Mouse (Mus musculus) limb, embryonic 11.5 days (tissue): ENCODE results near the gene Olfr1340. TPM values are rescaled to one million over a fixed set of nuclear protein-coding genes. Genes with fewer than 3 reads are reported as not detected.

Experiments used
- ATAC-seq: fragments of 200-750 bp; cut with Nextera tagmentation; 2 replicates; pipeline ENCODE4 v1.8.0; 2017; ENCODE audit warnings: low read depth; ENCODE audit not compliant: insufficient number of reproducible peaks, low FRiP score, low TSS enrichment
- DNase-seq: peaks from one replicate; pipeline ENCODE4 v3.0.0-alpha.2; 2015; ENCODE audit warnings: low spot score
- H3K27ac ChIP-seq: fragments of 300-500 bp; sonication (generic); replicated peaks from 2 replicates; pipeline ENCODE4 v1.5.1; 2014; ENCODE audit warnings: low read depth, mild to moderate bottlenecking, low read length
- H3K27me3 ChIP-seq: fragments of 300-500 bp; sonication (generic); 2 replicates; pipeline ENCODE4 v1.6.1; 2014; ENCODE audit warnings: mild to moderate bottlenecking, low read length, mixed read lengths; ENCODE audit not compliant: control insufficient read depth, insufficient read depth
- H3K36me3 ChIP-seq: fragments of 300-500 bp; sonication (generic); 2 replicates; pipeline ENCODE4 v1.6.1; 2014; ENCODE audit warnings: mild to moderate bottlenecking, low read length, moderate library complexity, mixed read lengths; ENCODE audit not compliant: control insufficient read depth, insufficient read depth
- H3K4me1 ChIP-seq: fragments of 300-500 bp; sonication (generic); 2 replicates; pipeline ENCODE4 v1.6.1; 2014; ENCODE audit warnings: low read length, mixed read lengths; ENCODE audit not compliant: control insufficient read depth, insufficient read depth
- H3K4me2 ChIP-seq: fragments of 300-500 bp; sonication (generic); 2 replicates; pipeline ENCODE4 v1.6.1; 2014; ENCODE audit warnings: low read depth, mild to moderate bottlenecking, moderate library complexity; ENCODE audit not compliant: severe bottlenecking
- H3K4me3 ChIP-seq: fragments of 300-500 bp; sonication (generic); 2 replicates; pipeline ENCODE4 v1.5.1; 2014; ENCODE audit warnings: low read depth, low read length
- H3K9ac ChIP-seq: fragments of 300-500 bp; sonication (generic); 2 replicates; pipeline ENCODE4 v1.6.1; 2014; ENCODE audit warnings: mild to moderate bottlenecking, low read length
- H3K9me3 ChIP-seq: fragments of 300-500 bp; sonication (generic); 2 replicates; pipeline ENCODE4 v1.6.1; 2016; ENCODE audit warnings: low read length; ENCODE audit not compliant: control insufficient read depth
- WGBS: fragments of 180-500 bp; shearing (Covaris S2); extraction: QIAGEN DNeasy Blood & Tissue Kit; methylation state at CpG from one replicate; pipeline ENCODE4 v1.1.7; 2014; 5-methylcytosine and 5-hydroxymethylcytosine counted together
- polyA plus RNA-seq: library from polyadenylated mRNA; unstranded; fragments of >200 nt; fragmentation: Nextera tagmentation; extraction: Ambion mirVana; gene quantifications from 2 replicates; pipeline ENCODE4 v1.2.1, GENCODE M21; 2014

The Olfr1340 gene
- polyA plus RNA-seq, 1 experiment from 2014 or later: not detected

DNA sequence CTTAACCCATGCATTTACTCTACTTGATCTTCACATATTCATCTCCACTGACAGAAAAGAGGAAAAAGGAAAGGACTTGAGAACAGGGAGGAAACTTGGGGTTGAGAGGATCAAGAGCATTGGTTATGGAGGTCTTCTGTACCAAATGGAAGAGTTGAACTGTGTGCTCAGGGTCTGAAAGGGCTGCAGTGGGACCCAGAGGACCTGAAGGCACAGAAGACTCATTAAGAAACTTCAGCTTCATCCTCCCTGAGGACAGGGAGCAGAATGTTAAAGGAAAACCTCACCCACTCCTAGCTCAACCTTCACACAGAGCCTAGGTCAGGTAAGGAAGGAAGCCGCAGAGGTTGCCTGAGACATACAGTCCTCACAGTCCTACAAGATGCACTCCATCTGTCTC lies 11.9 kb downstream of the Olfr1340 start, which contains the start of gene Olfr1339:
TSS of gene Olfr1339 (plus strand) at position 301 of the 400 bp plus-strand sequence.
- WGBS: 94% methylated on average over 1 of the region's 1 CpGs
- DNase-seq (no peak), ATAC-seq (no peak)
- Histone ChIP-seq H3K9me3 (no peaks in the 10 kb centered on the region), H3K9ac (no peak within 1 kb of the TSS), H3K4me1 (no peaks in the 10 kb centered on the region), H3K4me3 (no peak within 1 kb of the TSS), H3K27ac (no peak within 1 kb of the TSS), H3K4me2 (no peak within 1 kb of the TSS), H3K27me3 (no peaks in the 10 kb centered on the region), H3K36me3 (no peaks in the 10 kb centered on the region)

GRCm38 (mm10) chr4:118739574-118739973 lies 19.6 kb downstream of the Olfr1340 start:
- DNase-seq: no peak
- ATAC-seq: no peak
- 58% methylated on average over 3 of the region's 3 CpGs for whole genome bisulfite sequencing

DNA sequence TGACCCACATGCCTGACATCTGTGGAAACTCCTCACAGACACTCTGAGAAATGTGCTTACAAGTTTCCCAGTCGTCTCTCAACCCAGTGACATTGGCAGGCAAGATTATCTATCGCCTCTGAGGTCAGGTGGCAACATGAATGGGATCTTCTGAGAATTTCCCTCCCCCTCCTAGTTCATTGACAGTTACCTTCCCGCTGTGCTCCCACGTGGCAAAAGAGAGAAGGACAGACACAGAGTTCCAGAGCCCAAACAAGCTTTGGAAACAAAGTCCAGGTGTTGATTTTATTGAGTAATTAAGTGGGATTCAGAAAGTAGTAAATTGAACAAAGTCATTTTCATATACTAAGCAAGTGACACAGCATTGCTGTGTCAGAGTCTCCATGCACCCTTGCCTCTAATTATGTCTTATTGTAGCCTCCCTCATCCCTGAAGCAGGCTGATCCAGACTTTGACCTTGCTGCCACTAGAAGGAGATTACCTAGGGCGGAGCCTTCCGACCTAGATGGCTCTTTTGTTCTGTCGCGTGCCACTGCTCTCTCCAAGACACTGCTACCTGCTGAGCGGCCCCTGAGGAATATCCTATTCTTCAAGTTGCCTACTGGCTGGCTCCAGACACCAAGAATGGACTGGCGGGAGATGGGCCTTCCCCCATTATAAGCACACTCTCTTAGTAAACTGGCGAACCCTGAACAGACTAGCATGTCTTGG lies 21.2 kb downstream of the Olfr1340 start:
- H3K4me3 ChIP-seq: no peak overlapping the region
- WGBS: 9% methylated on average over 11 of the region's 11 CpGs
- peaks cover 14% of the 10 kb centered on the region for H3K27me3 ChIP-seq
- DNase-seq (no peak), ATAC-seq (no peak)
- no peaks in the 10 kb centered on the region for H3K4me1 ChIP-seq
- H3K27ac ChIP-seq: no peak overlapping the region
- H3K9me3 ChIP-seq: no peaks in the 10 kb centered on the region
- H3K36me3 ChIP-seq: no peaks in the 10 kb centered on the region
- no peak overlapping the region for H3K9ac ChIP-seq
- no peak overlapping the region for H3K4me2 ChIP-seq

More at GRCm38 (mm10) chr4:118739574-118739973, 19.6 kb downstream of the Olfr1340 start:
- H3K4me2 ChIP-seq: no peak overlapping the region
- H3K4me1 ChIP-seq: no peaks in the 10 kb centered on the region
- no peak overlapping the region for H3K4me3 ChIP-seq
- H3K27me3 ChIP-seq: peaks cover 14% of the 10 kb centered on the region
- no peaks in the 10 kb centered on the region for H3K36me3 ChIP-seq
- no peaks in the 10 kb centered on the region for H3K9me3 ChIP-seq
- H3K27ac ChIP-seq: no peak overlapping the region
- H3K9ac ChIP-seq: no peak overlapping the region

DNA sequence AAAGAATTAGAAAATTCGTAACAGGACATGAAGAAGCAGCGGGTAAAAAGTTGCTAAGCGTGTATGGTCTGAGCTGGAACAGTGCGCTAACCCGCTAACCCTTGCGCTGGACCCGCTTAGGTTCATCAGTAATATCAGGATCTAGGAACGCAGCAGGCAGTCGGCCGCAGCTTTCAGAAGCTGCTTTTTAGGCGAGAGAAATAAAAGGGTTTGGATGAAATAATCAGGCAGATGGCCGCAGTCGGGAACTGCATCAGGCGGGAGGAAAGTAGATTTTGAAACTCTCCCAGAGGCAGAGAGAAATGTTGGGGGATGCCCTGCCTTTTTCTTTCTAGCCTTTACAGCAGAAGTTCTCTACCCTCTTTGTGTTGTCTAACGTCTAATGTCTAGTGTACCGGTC lies 21.9 kb downstream of the Olfr1340 start:
- WGBS: 12% methylated on average over 16 of the region's 16 CpGs
- Histone ChIP-seq H3K27ac (no peak overlapping the region), H3K9ac (no peak overlapping the region), H3K4me2 (no peak overlapping the region), H3K36me3 (no peaks in the 10 kb centered on the region), H3K4me3 (no peak overlapping the region), H3K4me1 (no peaks in the 10 kb centered on the region), H3K27me3 (peaks cover 14% of the 10 kb centered on the region), H3K9me3 (no peaks in the 10 kb centered on the region)
- peak; percentile 21 for DNase-seq
- no peak for ATAC-seq

DNA sequence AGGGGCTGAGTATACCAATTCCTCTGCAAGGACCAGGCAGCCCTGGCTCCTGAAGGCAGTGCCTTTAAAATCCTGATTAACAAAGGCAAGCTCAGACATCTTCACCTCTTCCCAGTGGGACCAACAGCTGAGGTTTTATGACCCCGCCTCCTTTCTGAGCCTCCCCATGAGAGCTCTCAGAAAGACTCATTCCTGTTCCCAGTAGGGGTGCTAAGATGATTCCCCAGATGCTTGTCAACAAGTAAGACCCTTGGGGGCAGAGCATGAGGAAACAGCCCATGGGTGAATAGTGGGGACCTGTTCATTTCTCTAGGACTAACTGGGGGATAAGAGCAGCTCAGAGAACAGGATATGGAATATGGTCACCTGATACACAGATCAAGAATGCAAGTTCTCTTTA lies 38.7 kb downstream of the Olfr1340 start, which contains the start of gene Olfr1338:
TSS of gene Olfr1338 (minus strand) at position 101 of the 400 bp plus-strand sequence.
- Histone ChIP-seq H3K4me2 (no peak within 1 kb of the TSS), H3K9ac (no peak within 1 kb of the TSS), H3K36me3 (no peaks in the 10 kb centered on the region), H3K9me3 (no peaks in the 10 kb centered on the region), H3K4me1 (no peaks in the 10 kb centered on the region), H3K27ac (no peak within 1 kb of the TSS), H3K27me3 (no peaks in the 10 kb centered on the region), H3K4me3 (no peak within 1 kb of the TSS)
- 74% methylated on average over 1 of the region's 1 CpGs for WGBS
- ATAC-seq (no peak), DNase-seq (no peak)

Other genes starting within 250 kb of the Olfr1340 start
- 9.9 and 12.6 TPM in 2 replicates for gene Tie1, start 230.1 kb upstream of the Olfr1340 start, polyA plus RNA-seq
- gene 2610528J11Rik, start 193.1 kb upstream of the Olfr1340 start, polyA plus RNA-seq: 1.0 and 1.6 TPM in 2 replicates
- gene Tmem125, start 176.1 kb upstream of the Olfr1340 start, polyA plus RNA-seq: 0.27 and 0.33 TPM in 2 replicates
- gene Cfap57, start 99.4 kb upstream of the Olfr1340 start, polyA plus RNA-seq: 0.40 and 0.45 TPM in 2 replicates
- 180 and 190 TPM in 2 replicates for gene Ebna1bp2, start 99.3 kb upstream of the Olfr1340 start, polyA plus RNA-seq
- gene Olfr62, start 61.2 kb upstream of the Olfr1340 start, polyA plus RNA-seq: not detected in 2 replicates
- 0.08 and 0.26 TPM in 2 replicates for gene Olfr1342, start 27.4 kb upstream of the Olfr1340 start, polyA plus RNA-seq
- gene Olfr1341, start 16.6 kb upstream of the Olfr1340 start, polyA plus RNA-seq: not detected in 2 replicates
- not detected in 2 replicates for gene Olfr1339, start 12.0 kb downstream of the Olfr1340 start, polyA plus RNA-seq
- gene Olfr1338, start 38.6 kb downstream of the Olfr1340 start, polyA plus RNA-seq: not detected in 2 replicates
- gene Olfr1337, start 62.4 kb downstream of the Olfr1340 start, polyA plus RNA-seq: not detected in 2 replicates
- gene Olfr1335, start 89.8 kb downstream of the Olfr1340 start, polyA plus RNA-seq: not detected in 2 replicates
- not detected in 2 replicates for gene Olfr1333, start 116.1 kb downstream of the Olfr1340 start, polyA plus RNA-seq
- gene Olfr1331, start 144.5 kb downstream of the Olfr1340 start, polyA plus RNA-seq: not detected in 2 replicates
- gene Olfr1330, start 168.5 kb downstream of the Olfr1340 start, polyA plus RNA-seq: not detected in 2 replicates
- gene Olfr1329, start 197.3 kb downstream of the Olfr1340 start, polyA plus RNA-seq: not detected in 2 replicates
- gene Olfr1328, start 218.5 kb downstream of the Olfr1340 start, polyA plus RNA-seq: not detected in 2 replicates
- gene Lao1, start 241.4 kb downstream of the Olfr1340 start, polyA plus RNA-seq: not detected in 2 replicates